Mouse (Mus musculus) forebrain, embryonic 10.5 days (tissue): ENCODE measurements at regions not wholly inside any gene's neighbourhood (a gene's known extent, or its start where the extent isn't known, plus 50 kb on each side); places are given as distances from the start of the nearest gene placed in this dataset.

Experiments
- DNase-seq: peaks from one replicate; pipeline ENCODE4 v3.0.0-alpha.2; 2017; ENCODE audit warnings: low spot score; ENCODE audit errors: extremely low spot score
- H3K27ac ChIP-seq: fragments of 300-500 bp; sonication (generic); 2 replicates; pipeline ENCODE4 v1.5.1; 2016; ENCODE audit warnings: mild to moderate bottlenecking
- H3K27me3 ChIP-seq: fragments of 300-500 bp; sonication (generic); 2 replicates; pipeline ENCODE4 v1.6.1; 2016; ENCODE audit warnings: mild to moderate bottlenecking; ENCODE audit not compliant: poor library complexity, severe bottlenecking
- H3K36me3 ChIP-seq: fragments of 300-500 bp; sonication (generic); replicated peaks from 2 replicates; pipeline ENCODE4 v1.6.1; 2016; ENCODE audit warnings: mild to moderate bottlenecking, moderate library complexity
- H3K4me1 ChIP-seq: fragments of 300-500 bp; sonication (generic); 2 replicates; pipeline ENCODE4 v1.6.1; 2016
- H3K4me3 ChIP-seq: fragments of 300-500 bp; sonication (generic); 2 replicates; pipeline ENCODE4 v1.5.1; 2016; ENCODE audit warnings: mild to moderate bottlenecking, moderate library complexity
- H3K9me3 ChIP-seq: fragments of 300-500 bp; sonication (generic); 2 replicates; pipeline ENCODE4 v1.6.1; 2016; ENCODE audit warnings: mild to moderate bottlenecking, moderate library complexity
- WGBS: fragments of 180-500 bp; shearing (Covaris S2); methylation state at CpG from one replicate; pipeline ENCODE4 v1.1.7; 2016; 5-methylcytosine and 5-hydroxymethylcytosine counted together

- Histone ChIP-seq H3K9me3 (no peaks in the 10 kb centered on the region; the same call in 1 of the 2 replicates), H3K27me3 (0 out of 2 replicates have a peak, but pooled peaks cover 2% of the 10 kb centered on the region), H3K36me3 (no peaks in the 10 kb centered on the region), H3K27ac (no peak overlapping the region), H3K4me3 (no peak overlapping the region), H3K4me1 (peaks cover 3% of the 10 kb centered on the region)
- 67% methylated on average over 1 of the region's 1 CpGs for WGBS
- no peak for DNase-seq
Observed at GRCm38 (mm10) chr4:45695239-45695638, 103.6 kb upstream of the Aldh1b1 start.

DNA sequence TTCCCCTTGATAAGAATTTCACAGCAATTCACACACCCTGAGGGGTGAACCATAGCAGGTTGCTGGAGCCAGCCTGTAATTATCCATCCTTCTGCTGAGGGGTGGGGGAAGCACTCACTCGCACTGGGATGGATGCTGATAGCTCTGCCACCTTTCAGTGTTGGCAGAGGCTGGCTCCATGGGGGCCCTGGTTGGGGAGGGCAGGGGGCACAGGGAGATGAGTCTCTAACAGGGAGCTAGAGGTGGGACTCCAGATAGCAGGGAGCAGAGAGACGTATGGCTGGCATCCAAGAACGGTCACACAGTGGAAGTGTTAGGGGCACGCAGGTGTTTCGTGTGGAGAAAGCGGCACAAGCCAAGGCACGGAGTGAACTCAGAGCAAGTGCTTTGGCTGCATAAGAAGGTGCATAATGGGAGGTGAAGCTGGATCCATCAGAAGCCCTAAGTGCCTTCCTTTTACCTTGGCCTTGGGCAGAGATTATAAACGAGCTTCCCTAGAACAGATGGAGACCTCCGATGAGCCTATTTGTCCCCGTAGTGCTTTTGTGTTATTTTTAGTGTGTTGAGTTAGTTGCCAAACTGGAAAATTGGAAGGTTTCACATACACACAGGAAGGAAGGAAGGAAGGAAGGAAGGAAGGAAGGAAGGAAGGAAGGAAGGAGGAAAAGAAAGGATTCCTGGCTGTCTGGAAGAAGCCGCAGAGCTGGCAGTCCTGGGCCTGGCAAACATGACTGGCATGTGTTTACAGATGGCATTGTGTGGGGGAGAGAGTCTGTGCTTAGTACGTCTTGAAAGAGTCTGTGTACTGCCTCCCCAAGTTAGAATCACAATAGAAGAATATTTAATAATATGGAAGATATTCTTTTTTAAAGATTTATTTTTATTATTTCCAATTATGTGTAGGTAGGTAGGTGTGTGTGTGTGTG lies 108.6 kb upstream of the Aldh1b1 start:
- no peaks in the 10 kb centered on the region for H3K36me3 ChIP-seq
- peaks cover 21% of the 10 kb centered on the region for H3K4me1 ChIP-seq
- H3K27ac ChIP-seq = peak overlapping the region; percentile 31; the same call in 1 of the 2 replicates
- H3K9me3 ChIP-seq = no peaks in the 10 kb centered on the region
- H3K4me3 ChIP-seq = no peak overlapping the region
- DNase-seq = peak; percentile 15
- WGBS = 69% methylated on average over 12 of the region's 12 CpGs
- H3K27me3 ChIP-seq = 0 out of 2 replicates have a peak, but pooled peaks cover 6% of the 10 kb centered on the region

- peaks cover 21% of the 10 kb centered on the region for H3K4me1 ChIP-seq
- WGBS = 18% methylated on average over 5 of the region's 5 CpGs
- DNase-seq = no peak
- H3K9me3 ChIP-seq = no peaks in the 10 kb centered on the region
- H3K4me3 ChIP-seq = no peak overlapping the region
- no peaks in the 10 kb centered on the region for H3K36me3 ChIP-seq
- H3K27me3 ChIP-seq = 0 out of 2 replicates have a peak, but pooled peaks cover 6% of the 10 kb centered on the region
- H3K27ac ChIP-seq = peak overlapping the region; percentile 31
Observed at GRCm38 (mm10) chr4:45689572-45689971, 109.2 kb upstream of the Aldh1b1 start.

DNA sequence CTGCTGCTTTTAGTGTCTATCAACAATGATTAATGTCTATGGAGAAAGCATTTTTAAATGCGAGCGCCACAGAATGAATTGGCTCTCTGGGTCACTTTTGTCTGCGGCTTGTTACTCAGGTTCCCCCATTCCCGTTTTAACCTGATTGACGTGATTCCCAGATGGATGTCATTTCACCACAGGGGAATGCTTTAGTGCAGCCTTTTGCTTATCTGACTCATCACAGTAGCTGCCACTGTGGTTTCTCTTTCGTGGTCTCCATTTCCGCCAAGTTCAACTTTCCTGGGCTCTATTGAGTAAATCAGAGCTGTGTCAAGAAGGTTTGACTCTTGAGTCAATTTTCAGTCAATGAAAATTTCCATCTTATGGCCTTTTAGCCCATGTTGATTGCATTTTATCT lies 110.6 kb upstream of the Aldh1b1 start:
- H3K27ac ChIP-seq = no peak overlapping the region
- WGBS = 87% methylated on average over 7 of the region's 7 CpGs
- H3K4me1 ChIP-seq = peaks cover 21% of the 10 kb centered on the region
- H3K36me3 ChIP-seq = no peaks in the 10 kb centered on the region
- 0 out of 2 replicates have a peak, but pooled peaks cover 6% of the 10 kb centered on the region for H3K27me3 ChIP-seq
- DNase-seq = no peak
- no peak overlapping the region for H3K4me3 ChIP-seq
- no peaks in the 10 kb centered on the region for H3K9me3 ChIP-seq

- Histone ChIP-seq H3K36me3 (no peaks in the 10 kb centered on the region), H3K27ac (no peak overlapping the region), H3K9me3 (no peaks in the 10 kb centered on the region), H3K4me1 (peaks cover 18% of the 10 kb centered on the region), H3K4me3 (no peak overlapping the region), H3K27me3 (0 out of 2 replicates have a peak, but pooled peaks cover 2% of the 10 kb centered on the region)
- 87% methylated on average over 3 of the region's 3 CpGs for WGBS
- no peak for DNase-seq
Observed at GRCm38 (mm10) chr4:45685031-45685430, 113.8 kb upstream of the Aldh1b1 start.

GRCm38 (mm10) chr4:45683205-45683604 lies 115.6 kb upstream of the Aldh1b1 start:
- no peak overlapping the region for H3K27ac ChIP-seq
- DNase-seq = no peak
- peaks cover 7% of the 10 kb centered on the region; the same call in 1 of the 2 replicates for H3K27me3 ChIP-seq
- H3K36me3 ChIP-seq = no peaks in the 10 kb centered on the region
- H3K9me3 ChIP-seq = no peaks in the 10 kb centered on the region
- no peak overlapping the region for H3K4me3 ChIP-seq
- 88% methylated on average over 3 of the region's 3 CpGs for WGBS
- peaks cover 15% of the 10 kb centered on the region; the same call in 1 of the 2 replicates for H3K4me1 ChIP-seq

DNA sequence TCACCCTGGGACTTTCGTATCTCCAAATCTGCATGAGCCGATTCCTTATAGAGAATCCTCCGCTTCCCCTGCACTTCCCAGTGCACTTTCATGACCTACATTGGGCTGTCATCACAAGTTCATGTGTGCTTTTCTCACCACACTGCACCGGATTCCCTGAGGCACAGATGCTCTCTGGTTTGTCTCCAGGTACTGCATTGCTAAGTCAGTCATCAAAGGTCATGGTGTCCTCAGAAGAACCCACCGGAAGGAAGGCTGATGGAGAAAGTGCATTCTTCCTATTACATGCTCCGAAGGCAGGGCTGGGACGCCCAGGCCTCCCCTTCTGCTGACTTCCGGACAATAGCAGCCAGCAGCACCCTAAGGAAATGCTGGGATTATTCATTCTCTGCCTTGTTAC lies 116.1 kb upstream of the Aldh1b1 start:
- H3K9me3 ChIP-seq = no peaks in the 10 kb centered on the region
- peaks cover 7% of the 10 kb centered on the region; the same call in 1 of the 2 replicates for H3K27me3 ChIP-seq
- DNase-seq = no peak
- no peaks in the 10 kb centered on the region for H3K36me3 ChIP-seq
- 87% methylated on average over 8 of the region's 8 CpGs for WGBS
- H3K4me1 ChIP-seq = peaks cover 11% of the 10 kb centered on the region; the same call in 1 of the 2 replicates
- H3K27ac ChIP-seq = no peak overlapping the region
- no peak overlapping the region for H3K4me3 ChIP-seq

GRCm38 (mm10) chr4:45676137-45676536 lies 122.7 kb upstream of the Aldh1b1 start:
- H3K27me3 ChIP-seq = peaks cover 40% of the 10 kb centered on the region
- no peaks in the 10 kb centered on the region for H3K36me3 ChIP-seq
- H3K9me3 ChIP-seq = no peaks in the 10 kb centered on the region
- no peak for DNase-seq
- H3K4me1 ChIP-seq = peaks cover 33% of the 10 kb centered on the region
- WGBS = 83% methylated on average over 6 of the region's 6 CpGs
- H3K4me3 ChIP-seq = no peak overlapping the region
- no peak overlapping the region for H3K27ac ChIP-seq

DNA sequence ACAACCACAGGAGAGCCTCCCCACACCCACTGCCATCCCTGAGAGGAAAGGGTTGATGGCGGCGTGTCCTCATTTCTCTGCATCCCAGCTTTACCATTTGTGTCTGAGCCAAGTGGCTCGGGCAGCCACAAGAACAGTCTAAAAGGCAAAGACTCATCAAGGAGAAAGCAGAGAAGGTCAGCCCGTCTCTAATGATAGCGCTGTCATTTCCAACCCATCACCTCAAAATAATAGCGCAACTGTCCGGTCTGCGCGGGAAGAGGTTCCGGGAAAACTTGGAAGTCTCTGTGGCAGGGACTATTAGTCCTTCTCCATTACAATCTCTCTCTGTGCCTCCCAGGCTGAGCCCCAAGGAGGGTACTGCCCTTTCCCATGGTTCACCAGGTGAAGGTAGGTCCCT lies 124.5 kb upstream of the Aldh1b1 start:
- Histone ChIP-seq H3K9me3 (no peaks in the 10 kb centered on the region), H3K27ac (no peak overlapping the region), H3K36me3 (no peaks in the 10 kb centered on the region), H3K27me3 (peaks cover 40% of the 10 kb centered on the region), H3K4me1 (peaks cover 25% of the 10 kb centered on the region), H3K4me3 (no peak overlapping the region)
- DNase-seq = no peak
- WGBS = 93% methylated on average over 10 of the region's 10 CpGs

GRCm38 (mm10) chr4:45673081-45673819 lies 125.6 kb upstream of the Aldh1b1 start:
- no peak for DNase-seq
- 76% methylated on average over 16 of the region's 16 CpGs for WGBS
- H3K36me3 ChIP-seq = no peaks in the 10 kb centered on the region
- H3K27ac ChIP-seq = no peak overlapping the region
- peaks cover 33% of the 10 kb centered on the region for H3K27me3 ChIP-seq
- peaks cover 25% of the 10 kb centered on the region for H3K4me1 ChIP-seq
- no peak overlapping the region for H3K4me3 ChIP-seq
- no peaks in the 10 kb centered on the region for H3K9me3 ChIP-seq

GRCm38 (mm10) chr4:45672262-45673076 lies 126.4 kb upstream of the Aldh1b1 start:
- H3K4me3 ChIP-seq = no peak overlapping the region
- H3K36me3 ChIP-seq = no peaks in the 10 kb centered on the region
- no peak for DNase-seq
- no peak overlapping the region for H3K27ac ChIP-seq
- no peaks in the 10 kb centered on the region for H3K9me3 ChIP-seq
- H3K27me3 ChIP-seq = peaks cover 33% of the 10 kb centered on the region
- 45% methylated on average over 16 of the region's 16 CpGs for WGBS
- peaks cover 25% of the 10 kb centered on the region for H3K4me1 ChIP-seq

GRCm38 (mm10) chr4:45664372-45664771 lies 132.1 kb upstream of the Shb start:
- H3K27me3 ChIP-seq = peaks cover 8% of the 10 kb centered on the region
- H3K4me3 ChIP-seq = no peak overlapping the region
- 90% methylated on average over 8 of the region's 8 CpGs for WGBS
- H3K27ac ChIP-seq = no peak overlapping the region
- no peak for DNase-seq
- no peaks in the 10 kb centered on the region for H3K9me3 ChIP-seq
- H3K36me3 ChIP-seq = no peaks in the 10 kb centered on the region
- no peaks in the 10 kb centered on the region for H3K4me1 ChIP-seq
